Mouse (Mus musculus): ENCODE data around the gene Ccdc92. TPM values are rescaled to one million over a fixed set of nuclear protein-coding genes. Genes with fewer than 3 reads are reported as not detected.

Ccdc92 gene
- total and polyA plus RNA-seq, 3 experiments = 7.6 to 467 (median 40.3) TPM

- Histone ChIP-seq H3K9me3 (replicated peaks; ENCODE audit: insufficient read depth, low read length) (no peaks in the 10 kb centered on the region), H3K27ac (ENCODE audit: control insufficient read depth, low read depth, low read length) (no peak overlapping the region), H3K36me3 (ENCODE audit: control insufficient read depth in 1 of 2, insufficient read depth in 2 of 2, low read length in 2 of 2) (peaks cover 2 to 36% of the 10 kb centered on the region in 2 experiments; a peak in 3 of 4 replicates), H3K9ac (ENCODE audit: control insufficient read depth, low read depth, low read length, poor library complexity, severe bottlenecking) (no peak overlapping the region), H3K27me3 (ENCODE audit: control insufficient read depth in 1 of 2, insufficient read depth in 2 of 2, low read length in 2 of 2) (no peaks in the 10 kb centered on the region), H3K79me2 (ENCODE audit: control insufficient read depth, insufficient read depth, low read length, poor library complexity) (no peaks in the 10 kb centered on the region), H3K4me1 (ENCODE audit: control insufficient read depth in 1 of 2, insufficient read depth in 2 of 2, low read length in 2 of 2) (peaks cover 21 to 24% of the 10 kb centered on the region in 2 experiments), H3K4me3 (ENCODE audit: control insufficient read depth in 1 of 2, insufficient read depth in 1 of 2, low read depth in 2 of 2, low read length in 2 of 2) (no peak overlapping the region)
- TF ChIP-seq E2F4 (IDR thresholded peaks at IDR 0.05; ENCODE audit: borderline replicate concordance, low read depth, low read length) (no peak), ETS1 (IDR thresholded peaks at IDR 0.05; ENCODE audit: low read depth, low read length) (peak; percentile 58), ELF1 (IDR thresholded peaks at IDR 0.05; ENCODE audit: low read depth, low read length) (no peak), TCF12 (IDR thresholded peaks at IDR 0.05; ENCODE audit: low read depth, low read length) (peak; percentile 76), JUND (IDR thresholded peaks at IDR 0.05; ENCODE audit: low read depth, low read length) (no peak), ZC3H11A (IDR thresholded peaks at IDR 0.05; ENCODE audit: low read depth, low read length) (no peak), ZNF384 (IDR thresholded peaks at IDR 0.05; ENCODE audit: low read depth, low read length) (peak; percentile 82), MYC (IDR thresholded peaks at IDR 0.05; ENCODE audit: low read depth, low read length) (no peak), POLR2AphosphoS2 (IDR thresholded peaks at IDR 0.05; ENCODE audit: low read length) (no peak), CHD2 (IDR thresholded peaks at IDR 0.05; ENCODE audit: low read length) (no peak), EP300 (IDR thresholded peaks at IDR 0.05; ENCODE audit: low read depth in 1 of 2, low read length in 2 of 2) (peak; percentile 61 to 73), MAX (IDR thresholded peaks at IDR 0.05; ENCODE audit: low read length) (no peak), HCFC1 (IDR thresholded peaks at IDR 0.05; ENCODE audit: low read depth, low read length) (no peak), SIN3A (IDR thresholded peaks at IDR 0.05; ENCODE audit: low read length) (peak; percentile 31; the same call in 1 of the 2 replicates), CHD1 (IDR thresholded peaks at IDR 0.05; ENCODE audit: low read depth, low read length) (no peak), SMC3 (IDR thresholded peaks at IDR 0.05; ENCODE audit: low read depth, low read length) (no peak), USF1 (IDR thresholded peaks at IDR 0.05; ENCODE audit: low read depth, low read length) (no peak), ZKSCAN1 (IDR thresholded peaks at IDR 0.05; ENCODE audit: low read depth, low read length) (no peak), MXI1 (IDR thresholded peaks at IDR 0.05; ENCODE audit: low read depth, low read length) (peak; percentile 37; the same call in 1 of the 2 replicates), GATA1 (IDR thresholded peaks at IDR 0.05; ENCODE audit: low read depth, low read length) (peak; percentile 55), NRF1 (IDR thresholded peaks at IDR 0.05; ENCODE audit: insufficient read depth, low read depth, low read length, poor library complexity, severe bottlenecking) (no peak), MAFK (IDR thresholded peaks at IDR 0.05; ENCODE audit: borderline replicate concordance, low read depth, low read length) (no peak), TAL1 (IDR thresholded peaks at IDR 0.05; ENCODE audit: low read length) (peak; percentile 31; the same call in 1 of the 2 replicates), MAZ (IDR thresholded peaks at IDR 0.05; ENCODE audit: low read depth, low read length) (no peak), MEF2A (IDR thresholded peaks at IDR 0.05; ENCODE audit: extremely low read depth, insufficient replicate concordance, low read depth, low read length, poor library complexity, severe bottlenecking) (no peak), RCOR1 (IDR thresholded peaks at IDR 0.05; ENCODE audit: low read depth, low read length) (peak; percentile 39; the same call in 1 of the 2 replicates), POLR2A (IDR thresholded peaks at IDR 0.05; ENCODE audit: control insufficient read depth in 1 of 2, insufficient read depth in 1 of 2, low read depth in 1 of 2, low read length in 2 of 2, poor library complexity in 1 of 2) (no peak)
- peak; percentile 52 for DNase-seq (ENCODE audit: low read depth, low spot score)
Observed at GRCm38 (mm10) chr5:124848994-124849393, 13.2 kb downstream of the Ccdc92 start.
